Mouse (Mus musculus): Measurements from ENCODE around the gene Speer4f2. TPM values are rescaled to one million over a fixed set of nuclear protein-coding genes. Genes with fewer than 3 reads are reported as not detected.

The Speer4f2 gene
- polyA plus RNA-seq (2014; fragmentation: Illumina TruSeq; extraction: RNeasy Lipid Tissue Mini Kit (QIAGEN cat#74804); ENCODE audit: low read depth, low replicate concordance) = not detected

DNA sequence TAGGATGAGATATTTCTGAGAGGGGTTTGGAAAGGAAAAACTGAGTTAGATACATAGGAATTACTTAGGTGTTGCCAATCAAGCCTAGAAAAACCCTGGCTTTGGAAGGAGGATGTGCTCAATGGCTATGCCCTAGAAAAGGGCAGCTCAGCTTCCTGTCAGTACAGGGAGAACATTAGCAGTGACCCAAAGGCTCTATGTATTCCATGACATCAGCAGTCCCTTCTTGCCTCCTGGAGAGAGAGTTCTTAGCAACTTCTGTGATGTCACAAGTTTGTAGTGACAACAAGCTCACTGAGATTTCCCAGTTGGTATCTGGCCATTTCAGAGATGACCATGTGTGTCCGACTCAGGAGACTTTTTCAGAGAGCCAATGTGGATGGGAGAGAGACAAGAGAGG is at the start of gene Speer4f2:
Gene Speer4f2 (plus strand): TSS at position 301 of the 400 bp plus-strand sequence.

Other genes starting within 250 kb of the Speer4f2 start
- gene Speer4f1, start 102.9 kb downstream of the Speer4f2 start, polyA plus RNA-seq (2014; fragmentation: Illumina TruSeq; extraction: RNeasy Lipid Tissue Mini Kit (QIAGEN cat#74804); ENCODE audit: low read depth, low replicate concordance) = not detected
- 67.0 TPM for gene Sema3c, start 201.1 kb downstream of the Speer4f2 start, polyA plus RNA-seq (2014; fragmentation: Illumina TruSeq; extraction: RNeasy Lipid Tissue Mini Kit (QIAGEN cat#74804); ENCODE audit: low read depth, low replicate concordance)

All from kidney, adult 10 weeks (tissue).